Mouse (Mus musculus) thymus, adult 2 months (tissue): ENCODE data around the gene Lce1a1. TPM values are rescaled to one million over a fixed set of nuclear protein-coding genes. Genes with fewer than 3 reads are reported as not detected.

Experiments used
- DNase-seq: peaks from one replicate; pipeline ENCODE4 v3.0.0; 2021
- H3K27ac ChIP-seq: fragments of 200-500 bp; 2 replicates; pipeline ENCODE4 v1.5.1; 2012; ENCODE audit warnings: low read length, control low read depth; ENCODE audit not compliant: control insufficient read depth, insufficient read depth
- H3K27me3 ChIP-seq: fragments of 200-500 bp; 2 replicates; pipeline ENCODE4 v1.6.1; 2012; ENCODE audit warnings: mild to moderate bottlenecking, low read length, moderate library complexity, mixed read lengths; ENCODE audit not compliant: control insufficient read depth, insufficient read depth
- H3K36me3 ChIP-seq: fragments of 200-500 bp; 2 replicates; pipeline ENCODE4 v1.6.1; 2012; ENCODE audit warnings: mild to moderate bottlenecking, low read length, moderate library complexity; ENCODE audit not compliant: control insufficient read depth, insufficient read depth
- H3K4me1 ChIP-seq: fragments of 200-500 bp; replicated peaks from 2 replicates; pipeline ENCODE4 v1.6.1; 2012; ENCODE audit warnings: low read length; ENCODE audit not compliant: control insufficient read depth, insufficient read depth
- H3K4me3 ChIP-seq: fragments of 200-500 bp; 2 replicates; pipeline ENCODE4 v1.5.1; 2012; ENCODE audit warnings: mild to moderate bottlenecking, low read length, control low read depth, moderate library complexity; ENCODE audit not compliant: control insufficient read depth, insufficient read depth
- CTCF ChIP-seq: fragments of 200-500 bp; IDR thresholded peaks from 2 replicates; pipeline ENCODE4 v1.5.1; 2012; ENCODE audit warnings: mild to moderate bottlenecking, control low read depth, low read length, moderate library complexity, borderline replicate concordance; ENCODE audit not compliant: control insufficient read depth, poor library complexity, insufficient read depth; ENCODE audit errors: extremely low read depth
- POLR2A ChIP-seq: fragments of 200-500 bp; IDR thresholded peaks from 2 replicates; pipeline ENCODE4 v1.6.1; 2012; ENCODE audit warnings: mild to moderate bottlenecking, low read length, control low read depth, moderate library complexity; ENCODE audit not compliant: control insufficient read depth, poor library complexity, insufficient read depth; ENCODE audit errors: extremely low read depth
- WGBS: fragments of 180-500 bp; shearing (Covaris S2); methylation state at CpG from one replicate; pipeline ENCODE4 v1.1.7; 2018; 5-methylcytosine and 5-hydroxymethylcytosine counted together
- polyA plus RNA-seq: library from polyadenylated mRNA; depleted of rRNA; stranded (reverse); fragments of >200 nt; gene quantifications from 2 replicates; pipeline ENCODE4 v1.2.3, GENCODE M21; 2012; rRNA removed

The Lce1a1 gene
- polyA plus RNA-seq, 1 experiment, result 0.85 TPM

DNA sequence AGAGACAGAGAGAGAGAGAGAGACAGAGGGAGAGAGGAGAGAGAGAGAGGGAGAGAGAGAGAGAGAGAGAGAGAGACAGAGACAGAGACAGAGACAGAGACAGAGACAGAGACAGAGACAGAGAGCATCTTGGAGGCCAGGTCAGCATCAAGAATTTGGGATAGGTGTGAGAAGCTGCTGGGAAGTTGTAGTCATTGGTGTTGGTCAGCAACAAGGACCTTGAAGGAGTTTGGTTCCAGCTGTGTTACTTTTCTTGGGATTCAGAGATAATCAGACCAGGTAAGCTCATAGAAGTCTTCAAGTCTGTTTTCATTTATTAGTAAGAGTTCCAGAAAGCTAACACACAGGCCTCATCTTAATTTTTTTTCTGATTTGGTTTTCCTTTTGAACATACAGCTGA, 40.7 kb downstream of the Lce1a1 start, which contains the start of gene 2210017I01Rik:
Gene 2210017I01Rik (minus strand): TSS at position 101 of the 400 bp plus-strand sequence.
- TF ChIP-seq POLR2A (no peak), CTCF (no peak)
- H3K4me1 ChIP-seq, result no peaks in the 10 kb centered on the region
- H3K27ac ChIP-seq, result no peak within 1 kb of the TSS
- H3K27me3 ChIP-seq, result no peaks in the 10 kb centered on the region
- DNase-seq, result no peak
- no peaks in the 10 kb centered on the region for H3K36me3 ChIP-seq
- H3K4me3 ChIP-seq, result no peak within 1 kb of the TSS

DNA sequence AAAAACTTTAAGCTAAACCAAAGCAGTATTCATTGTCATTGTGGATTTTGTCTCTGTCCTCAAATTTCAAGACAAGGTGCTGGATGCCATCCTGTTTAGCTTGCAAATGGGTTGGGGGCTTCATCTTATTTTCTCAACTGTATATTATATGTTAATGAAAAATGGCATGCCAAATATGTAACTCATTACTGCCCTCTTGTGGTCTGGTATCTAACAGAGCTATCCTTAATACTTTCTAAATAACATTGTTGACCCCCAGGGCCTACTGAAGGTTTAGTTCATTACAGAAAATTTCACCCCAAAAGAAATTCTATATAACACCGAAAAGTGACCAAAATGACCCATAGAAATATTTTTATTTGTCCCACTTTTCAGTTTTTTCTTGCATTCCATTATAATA, 45.9 kb downstream of the Lce1a1 start:
- H3K4me3 ChIP-seq, result no peak overlapping the region
- H3K4me1 ChIP-seq, result no peaks in the 10 kb centered on the region
- H3K27ac ChIP-seq, result no peak overlapping the region
- H3K36me3 ChIP-seq, result no peaks in the 10 kb centered on the region
- 67% methylated on average over 1 of the region's 1 CpGs for WGBS
- DNase-seq, result no peak
- H3K27me3 ChIP-seq, result no peaks in the 10 kb centered on the region
- no peak for TF ChIP-seq CTCF

DNA sequence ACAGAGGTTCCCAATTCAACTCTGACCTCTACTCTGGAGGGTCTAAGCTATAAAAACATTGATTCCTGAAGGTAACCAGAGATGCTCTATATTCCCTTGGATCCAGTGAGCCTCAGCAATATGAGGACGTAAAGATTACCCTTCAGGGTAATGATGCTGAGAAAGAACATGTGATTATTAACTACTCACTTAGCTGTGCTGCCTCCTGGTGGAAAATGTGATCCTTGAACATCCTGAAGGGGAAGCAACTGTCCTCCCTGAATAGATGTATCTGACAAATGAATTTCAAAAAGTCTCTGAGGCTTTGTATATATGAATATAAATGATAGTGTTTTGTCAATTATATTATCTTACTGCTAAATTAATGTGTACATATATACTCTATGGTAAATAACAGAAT, 47.7 kb downstream of the Lce1a1 start:
- no peak for TF ChIP-seq CTCF
- no peak for TF ChIP-seq POLR2A
- H3K4me3 ChIP-seq, result no peak overlapping the region
- H3K36me3 ChIP-seq, result no peaks in the 10 kb centered on the region
- no peak for DNase-seq
- no peaks in the 10 kb centered on the region for H3K4me1 ChIP-seq
- H3K27me3 ChIP-seq, result no peaks in the 10 kb centered on the region
- 43% methylated on average over 1 of the region's 1 CpGs for WGBS
- no peak overlapping the region for H3K27ac ChIP-seq

DNA sequence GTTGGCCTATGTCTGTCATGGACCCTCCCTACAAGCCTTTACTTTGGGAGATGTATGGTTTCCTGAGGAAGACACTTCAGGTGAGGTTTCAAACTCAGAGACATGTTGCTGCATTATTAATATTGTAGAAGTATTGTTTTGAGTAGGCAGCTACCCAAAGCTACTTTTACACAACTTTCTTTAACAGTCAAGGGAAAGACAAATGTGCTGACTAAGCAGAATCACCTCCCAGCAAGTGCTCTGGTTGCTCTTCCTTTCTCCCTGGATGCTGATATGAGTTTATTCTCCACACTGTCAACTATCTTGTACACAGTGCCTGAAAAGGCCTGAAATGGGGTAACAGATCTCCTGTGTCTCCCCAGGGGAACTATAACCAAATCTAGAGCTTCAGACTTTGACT, 48.1 kb downstream of the Lce1a1 start:
- no peak overlapping the region for H3K4me3 ChIP-seq
- no peak for TF ChIP-seq POLR2A
- TF ChIP-seq CTCF, result no peak
- no peak overlapping the region for H3K27ac ChIP-seq
- H3K4me1 ChIP-seq, result no peaks in the 10 kb centered on the region
- no peak for DNase-seq
- H3K36me3 ChIP-seq, result no peaks in the 10 kb centered on the region
- no peaks in the 10 kb centered on the region for H3K27me3 ChIP-seq

DNA sequence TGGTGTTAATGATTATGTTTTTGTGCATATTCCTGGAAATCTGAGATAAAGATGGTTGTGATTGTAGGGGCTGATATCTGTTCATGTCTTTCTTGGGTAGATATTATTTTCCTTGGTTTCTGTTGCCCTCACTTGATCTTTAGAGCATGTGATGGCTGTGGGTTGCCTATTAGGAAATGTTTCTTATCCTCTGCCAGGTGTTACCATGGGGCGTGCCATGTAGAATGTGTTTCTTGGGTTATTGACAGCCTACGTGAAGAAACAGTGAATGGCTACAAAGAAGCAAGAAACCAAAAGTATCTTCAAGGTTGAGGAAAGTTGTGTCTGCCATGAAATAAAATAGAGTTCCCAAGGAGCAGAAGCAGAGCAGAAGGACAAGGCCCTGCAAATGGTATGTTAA, 49.7 kb downstream of the Lce1a1 start:
- no peak overlapping the region for H3K4me3 ChIP-seq
- no peak overlapping the region for H3K27ac ChIP-seq
- no peaks in the 10 kb centered on the region for H3K36me3 ChIP-seq
- DNase-seq, result no peak
- no peaks in the 10 kb centered on the region for H3K27me3 ChIP-seq
- H3K4me1 ChIP-seq, result no peaks in the 10 kb centered on the region
- no peak for TF ChIP-seq POLR2A
- TF ChIP-seq CTCF, result no peak
- 93% methylated on average over 2 of the region's 2 CpGs for WGBS

Other genes with a start within 250 kb of the Lce1a1 start
- gene Sprr2i, start 240.3 kb downstream of the Lce1a1 start, polyA plus RNA-seq, result 1.8 TPM in 2 replicates
- 0.22 and 0.34 TPM in 2 replicates for gene Sprr2j-ps, start 230.2 kb downstream of the Lce1a1 start, polyA plus RNA-seq
- gene Gm9774, start 218.9 kb downstream of the Lce1a1 start, polyA plus RNA-seq, result 9.9 and 12.4 TPM in 2 replicates
- gene Sprr2k, start 215.7 kb downstream of the Lce1a1 start, polyA plus RNA-seq, result not detected in 2 replicates
- gene Sprr1b, start 209.5 kb downstream of the Lce1a1 start, polyA plus RNA-seq, result 2.2 and 2.5 TPM in 2 replicates
- 0.14 and 0.51 TPM in 2 replicates for gene Sprr3, start 189.6 kb downstream of the Lce1a1 start, polyA plus RNA-seq
- 30.1 and 34.5 TPM in 2 replicates for gene Sprr1a, start 162.4 kb downstream of the Lce1a1 start, polyA plus RNA-seq
- not detected in 2 replicates for gene Sprr4, start 147.8 kb downstream of the Lce1a1 start, polyA plus RNA-seq
- gene 2310046K23Rik, start 113.8 kb downstream of the Lce1a1 start, polyA plus RNA-seq, result 0.82 and 1.9 TPM in 2 replicates
- 0.26 and 0.28 TPM in 2 replicates for gene Ivl, start 74.6 kb downstream of the Lce1a1 start, polyA plus RNA-seq
- 0.45 and 1.3 TPM in 2 replicates for gene Smcp, start 59.3 kb downstream of the Lce1a1 start, polyA plus RNA-seq
- gene 2210017I01Rik, start 40.8 kb downstream of the Lce1a1 start, polyA plus RNA-seq, result 0.22 TPM in 1 of 2 replicates, not detected in the other
- gene Lce6a, start 26.6 kb downstream of the Lce1a1 start, polyA plus RNA-seq, result not detected in 2 replicates
- gene Lce1b, start 8.6 kb upstream of the Lce1a1 start, polyA plus RNA-seq, result 0.54 and 1.1 TPM in 2 replicates
- gene Lce1a2, start 22.0 kb upstream of the Lce1a1 start, polyA plus RNA-seq, result 0.47 and 1.00 TPM in 2 replicates
- gene Lce1c, start 30.9 kb upstream of the Lce1a1 start, polyA plus RNA-seq, result 0.20 TPM in 2 replicates
- gene Lce1d, start 38.9 kb upstream of the Lce1a1 start, polyA plus RNA-seq, result 0.37 and 0.96 TPM in 2 replicates
- 0.31 and 0.48 TPM in 2 replicates for gene Lce1e, start 60.8 kb upstream of the Lce1a1 start, polyA plus RNA-seq
- gene Lce1f, start 72.0 kb upstream of the Lce1a1 start, polyA plus RNA-seq, result 0.26 and 0.73 TPM in 2 replicates
- gene Gm38119, start 90.8 kb upstream of the Lce1a1 start, polyA plus RNA-seq, result not detected in 2 replicates
- 0.26 TPM in 1 of 2 replicates, not detected in the other for gene Lce1g, start 104.0 kb upstream of the Lce1a1 start, polyA plus RNA-seq
- gene Lce1h, start 116.8 kb upstream of the Lce1a1 start, polyA plus RNA-seq, result 0.27 TPM in 1 of 2 replicates, not detected in the other
- gene Lce1i, start 130.6 kb upstream of the Lce1a1 start, polyA plus RNA-seq, result 0.27 TPM in 1 of 2 replicates, not detected in the other
- 0.66 and 1.3 TPM in 2 replicates for gene Lce1j, start 142.2 kb upstream of the Lce1a1 start, polyA plus RNA-seq
- gene Lce1k, start 159.6 kb upstream of the Lce1a1 start, polyA plus RNA-seq, result 0.35 TPM in 1 of 2 replicates, not detected in the other
- gene Kprp, start 178.9 kb upstream of the Lce1a1 start, polyA plus RNA-seq, result 0.38 and 0.40 TPM in 2 replicates
- 0.23 TPM in 1 of 2 replicates, not detected in the other for gene Lce1l, start 203.0 kb upstream of the Lce1a1 start, polyA plus RNA-seq
- gene 2310050C09Rik, start 221.9 kb upstream of the Lce1a1 start, polyA plus RNA-seq, result 0.36 TPM in 2 replicates